Mouse (Mus musculus) midbrain, postnatal 0 days (tissue): ENCODE measurements at regions not wholly inside any gene's neighbourhood (a gene's known extent, or its start where the extent isn't known, plus 50 kb on each side); places are given as distances from the start of the nearest gene placed in this dataset.

Experiments
- ATAC-seq: fragments of 200-750 bp; cut with Nextera tagmentation; 2 replicates; pipeline ENCODE4 v1.8.0; 2017; ENCODE audit warnings: moderate number of reproducible peaks, mild to moderate bottlenecking, moderate TSS enrichment, moderate library complexity; ENCODE audit not compliant: low FRiP score
- DNase-seq: peaks from one replicate; pipeline ENCODE4 v3.0.0-alpha.2; 2015; ENCODE audit warnings: low spot score
- H3K27ac ChIP-seq: fragments of 300-500 bp; sonication (generic); 2 replicates; pipeline ENCODE4 v1.5.1; 2014; ENCODE audit warnings: low read depth, mild to moderate bottlenecking, low read length, mixed read lengths
- H3K27me3 ChIP-seq: fragments of 300-500 bp; sonication (generic); 2 replicates; pipeline ENCODE4 v1.6.1; 2014; ENCODE audit warnings: low read length, control low read depth, mixed read lengths; ENCODE audit not compliant: insufficient read depth
- H3K36me3 ChIP-seq: fragments of 300-500 bp; sonication (generic); 2 replicates; pipeline ENCODE4 v1.6.1; 2014; ENCODE audit warnings: low read length, control low read depth, mixed read lengths; ENCODE audit not compliant: insufficient read depth
- H3K4me1 ChIP-seq: fragments of 300-500 bp; sonication (generic); 2 replicates; pipeline ENCODE4 v1.6.1; 2014; ENCODE audit warnings: mild to moderate bottlenecking, control low read depth, antibody characterized with exemption, low read length, mixed read lengths; ENCODE audit not compliant: insufficient read depth
- H3K4me2 ChIP-seq: fragments of 300-500 bp; sonication (generic); 2 replicates; pipeline ENCODE4 v1.6.1; 2014; ENCODE audit warnings: low read depth, mild to moderate bottlenecking, low read length, mixed read lengths; ENCODE audit not compliant: poor library complexity, severe bottlenecking
- H3K4me3 ChIP-seq: fragments of 300-500 bp; sonication (generic); 2 replicates; pipeline ENCODE4 v1.5.1; 2014; ENCODE audit warnings: low read depth, mild to moderate bottlenecking, low read length, moderate library complexity
- H3K9ac ChIP-seq: fragments of 300-500 bp; sonication (generic); replicated peaks from 2 replicates; pipeline ENCODE4 v1.6.1; 2014; ENCODE audit warnings: mild to moderate bottlenecking, low read length, moderate library complexity, mixed read lengths; ENCODE audit not compliant: poor library complexity, severe bottlenecking
- H3K9me3 ChIP-seq: fragments of 300-500 bp; sonication (generic); 2 replicates; pipeline ENCODE4 v1.6.1; 2016; ENCODE audit warnings: low read length, control low read depth
- CTCF ChIP-seq: IDR thresholded peaks from 2 replicates; pipeline ENCODE4 v1.5.1; 2016; ENCODE audit warnings: antibody characterized with exemption, mild to moderate bottlenecking
- WGBS: fragments of 180-500 bp; shearing (Covaris S2); extraction: QIAGEN DNeasy Blood & Tissue Kit; methylation state at CpG from one replicate; pipeline ENCODE4 v1.1.7; 2014; 5-methylcytosine and 5-hydroxymethylcytosine counted together

DNA sequence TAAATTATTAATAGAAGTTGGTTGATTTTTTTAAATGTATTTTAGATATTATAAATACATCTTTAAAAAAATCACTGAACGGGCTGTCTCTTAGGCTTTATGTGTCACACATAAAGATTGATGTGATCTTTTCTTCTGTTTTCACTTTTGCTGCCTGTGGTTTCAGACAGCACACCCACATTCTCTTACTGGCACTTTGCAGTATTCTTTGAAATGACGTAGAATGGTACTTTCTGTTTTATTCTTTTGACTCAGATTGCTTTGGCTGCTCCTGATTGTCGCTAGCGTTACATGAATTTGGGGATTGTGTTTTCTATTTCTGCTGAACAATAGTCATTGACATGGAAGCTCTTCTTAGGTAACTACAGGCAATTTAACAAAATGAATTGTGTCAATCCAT is 415.4 kb upstream of the Rag2 start:
- ATAC-seq = no peak
- DNase-seq = no peak
- Histone ChIP-seq H3K4me3 (no peak overlapping the region), H3K27ac (no peak overlapping the region), H3K9me3 (no peaks in the 10 kb centered on the region), H3K27me3 (no peaks in the 10 kb centered on the region), H3K9ac (no peak overlapping the region), H3K4me2 (no peak overlapping the region), H3K36me3 (no peaks in the 10 kb centered on the region), H3K4me1 (no peaks in the 10 kb centered on the region)
- no peak for TF ChIP-seq CTCF
- 75% methylated on average over 4 of the region's 4 CpGs for WGBS

DNA sequence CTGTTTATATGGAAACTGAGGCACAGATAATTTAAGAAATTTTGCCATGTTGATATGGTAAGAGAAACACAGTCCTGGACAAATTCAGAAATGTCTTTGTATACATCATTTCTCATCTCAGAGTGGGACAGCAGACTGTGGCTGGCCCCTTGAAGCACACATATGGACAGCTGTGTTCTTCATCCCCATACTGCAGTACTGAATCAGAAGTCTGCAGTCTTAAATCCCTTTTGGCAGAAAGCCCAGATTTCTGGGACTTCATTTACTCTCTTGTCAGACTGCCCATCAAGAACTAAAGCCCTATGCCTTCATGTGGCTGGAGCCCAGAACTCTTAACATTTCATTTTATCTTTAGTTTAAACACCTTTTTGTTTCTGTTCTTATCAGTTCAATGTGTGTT is 403.8 kb upstream of the Rag2 start:
- Histone ChIP-seq H3K4me2 (no peak overlapping the region), H3K4me3 (no peak overlapping the region), H3K36me3 (no peaks in the 10 kb centered on the region), H3K9ac (no peak overlapping the region), H3K9me3 (no peaks in the 10 kb centered on the region), H3K27me3 (no peaks in the 10 kb centered on the region), H3K4me1 (no peaks in the 10 kb centered on the region), H3K27ac (no peak overlapping the region)
- no peak for ATAC-seq
- peak; percentile 80 for DNase-seq
- no peak for TF ChIP-seq CTCF

DNA sequence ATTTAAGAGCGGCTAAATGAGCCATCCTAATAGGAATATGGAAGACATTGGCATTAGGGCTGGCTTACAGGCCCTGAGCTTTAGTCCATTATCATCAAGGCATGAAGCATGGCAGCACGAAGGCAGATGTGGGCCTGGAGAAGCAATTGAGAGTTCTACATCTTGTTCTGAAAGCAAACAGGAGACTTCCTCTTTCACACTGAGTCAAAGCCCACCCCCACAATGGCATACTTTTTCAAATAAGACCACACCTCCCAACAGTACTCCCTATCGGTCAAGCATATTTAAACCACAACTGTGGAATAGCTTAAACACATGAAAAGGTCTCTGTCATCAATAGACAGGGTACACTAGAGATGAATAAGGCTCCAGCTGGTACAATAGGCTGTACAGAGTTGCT is 381.5 kb upstream of the Rag2 start:
- H3K9ac ChIP-seq = no peak overlapping the region
- no peak overlapping the region for H3K4me3 ChIP-seq
- 87% methylated on average over 3 of the region's 3 CpGs for WGBS
- H3K27me3 ChIP-seq = no peaks in the 10 kb centered on the region
- H3K36me3 ChIP-seq = no peaks in the 10 kb centered on the region
- H3K27ac ChIP-seq = no peak overlapping the region
- no peak overlapping the region for H3K4me2 ChIP-seq
- no peak for ATAC-seq
- no peaks in the 10 kb centered on the region for H3K4me1 ChIP-seq
- no peak for DNase-seq
- no peak for TF ChIP-seq CTCF
- no peaks in the 10 kb centered on the region for H3K9me3 ChIP-seq

DNA sequence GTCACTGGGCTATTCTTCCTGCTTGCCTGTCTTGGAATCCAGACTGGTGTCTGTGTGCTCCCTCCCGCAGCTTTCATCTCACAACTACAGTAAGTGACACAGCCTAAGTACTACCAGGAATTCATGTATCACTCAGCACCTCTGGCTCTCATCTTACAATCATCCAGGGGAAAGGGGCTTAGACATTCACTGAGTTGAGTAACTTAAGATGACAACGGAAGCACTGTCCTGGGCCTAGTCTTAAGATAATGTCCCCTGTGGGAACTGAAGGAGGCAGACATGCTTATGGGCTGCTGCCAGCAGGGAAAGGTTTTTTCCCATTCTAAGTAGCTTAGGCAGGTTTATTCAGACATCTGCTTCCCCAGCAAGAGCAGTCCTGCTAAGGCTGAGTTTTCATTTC is 377.4 kb upstream of the Rag2 start:
- WGBS = 56% methylated on average over 2 of the region's 2 CpGs
- ATAC-seq = no peak
- Histone ChIP-seq H3K4me2 (no peak overlapping the region), H3K9ac (no peak overlapping the region), H3K4me3 (no peak overlapping the region), H3K27ac (no peak overlapping the region), H3K36me3 (no peaks in the 10 kb centered on the region), H3K9me3 (no peaks in the 10 kb centered on the region), H3K27me3 (no peaks in the 10 kb centered on the region), H3K4me1 (no peaks in the 10 kb centered on the region)
- DNase-seq = peak; percentile 9
- TF ChIP-seq CTCF = no peak

DNA sequence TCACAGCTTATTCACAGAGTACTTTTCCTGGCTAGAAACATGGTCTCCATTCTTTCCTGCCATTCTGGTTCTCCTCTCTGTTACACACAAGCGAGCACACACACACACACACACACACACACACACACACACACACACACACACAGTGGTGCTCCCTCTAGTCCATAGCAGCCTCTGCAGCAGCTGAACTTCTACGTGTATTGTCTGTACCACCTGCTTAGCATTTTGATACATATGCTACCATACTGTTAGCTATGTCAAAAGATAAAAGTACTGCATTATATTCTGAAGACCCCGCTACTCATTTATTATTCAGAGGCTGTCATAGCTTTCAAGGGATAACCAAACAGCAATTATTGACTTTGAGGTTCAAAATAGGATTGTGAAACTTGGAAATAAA is 372.3 kb upstream of the Rag2 start:
- Histone ChIP-seq H3K36me3 (no peaks in the 10 kb centered on the region), H3K4me3 (no peak overlapping the region), H3K4me1 (no peaks in the 10 kb centered on the region), H3K9ac (no peak overlapping the region), H3K27ac (no peak overlapping the region), H3K9me3 (no peaks in the 10 kb centered on the region), H3K27me3 (no peaks in the 10 kb centered on the region), H3K4me2 (no peak overlapping the region)
- 0 out of 2 replicates have a peak, but pooled peaks have one; percentile 41 for ATAC-seq
- TF ChIP-seq CTCF = no peak
- 45% methylated on average over 3 of the region's 3 CpGs for WGBS
- no peak for DNase-seq

DNA sequence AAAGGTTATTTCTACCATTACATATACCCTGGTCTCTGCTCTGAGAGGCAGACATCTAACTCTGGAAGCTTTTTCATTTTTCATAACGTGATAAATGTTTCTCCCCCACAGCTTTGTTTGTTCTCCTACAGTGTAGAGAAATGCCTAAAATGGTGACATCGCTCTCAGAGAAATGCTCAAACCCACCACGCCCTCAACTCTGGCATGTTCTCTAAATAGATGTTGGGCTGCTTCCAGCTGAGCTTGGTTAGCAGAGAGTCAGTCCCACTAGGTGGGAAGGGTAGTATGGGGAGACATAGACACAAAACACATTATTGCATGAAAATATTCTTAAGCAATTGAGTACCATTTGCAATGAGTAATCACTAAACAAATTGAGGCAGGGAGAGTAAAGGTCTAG is 368.1 kb upstream of the Rag2 start:
- Histone ChIP-seq H3K9me3 (no peaks in the 10 kb centered on the region), H3K27ac (no peak overlapping the region), H3K27me3 (no peaks in the 10 kb centered on the region), H3K4me2 (no peak overlapping the region), H3K36me3 (no peaks in the 10 kb centered on the region), H3K4me1 (no peaks in the 10 kb centered on the region), H3K9ac (no peak overlapping the region), H3K4me3 (no peak overlapping the region)
- 79% methylated on average over 3 of the region's 3 CpGs for WGBS
- no peak for DNase-seq
- ATAC-seq = no peak
- TF ChIP-seq CTCF = no peak

DNA sequence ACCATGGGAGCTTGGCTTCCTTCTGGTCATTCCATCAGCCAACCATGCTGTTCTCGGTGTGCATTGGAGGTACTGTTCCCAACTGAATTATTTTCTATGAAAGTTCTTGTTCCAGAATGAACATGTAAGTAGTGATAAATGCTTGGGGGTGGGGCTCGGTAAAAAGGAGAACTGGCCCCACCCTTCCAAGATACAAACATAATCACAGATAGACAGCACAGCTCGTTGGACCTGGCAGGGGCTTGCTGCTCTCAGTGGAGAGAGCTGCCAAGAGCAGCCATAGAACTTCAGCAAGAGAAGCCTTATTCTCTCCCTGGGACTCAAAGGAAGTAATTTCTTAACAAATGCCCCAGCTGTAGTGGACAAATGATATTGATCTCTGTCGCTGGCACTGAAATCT is 360.6 kb upstream of the Rag2 start:
- DNase-seq (no peak), ATAC-seq (no peak)
- no peaks in the 10 kb centered on the region for H3K36me3 ChIP-seq
- H3K4me2 ChIP-seq = no peak overlapping the region
- H3K27me3 ChIP-seq = no peaks in the 10 kb centered on the region
- no peaks in the 10 kb centered on the region for H3K4me1 ChIP-seq
- WGBS = 81% methylated on average over 4 of the region's 4 CpGs
- H3K9me3 ChIP-seq = no peaks in the 10 kb centered on the region
- H3K27ac ChIP-seq = no peak overlapping the region
- no peak overlapping the region for H3K4me3 ChIP-seq
- TF ChIP-seq CTCF = no peak
- H3K9ac ChIP-seq = no peak overlapping the region
